Mouse (Mus musculus): ENCODE data around the gene Vps35l. TPM values are rescaled to one million over a fixed set of nuclear protein-coding genes. Genes with fewer than 3 reads are reported as not detected.

Gene Vps35l
- polyA plus RNA-seq, 1 experiment from 2014 or later, result 66.2 TPM

GRCm38 (mm10) chr7:118855877-118856304, 115.9 kb downstream of the Vps35l start, which contains the start of gene Knop1:
TSS of gene Knop1 (minus strand) at chr7:118856254.
- Histone ChIP-seq H3K4me3 (ENCODE audit: low read depth, low read length) (peak within 1 kb of the TSS; percentile 79), H3K9ac (ENCODE audit: low read length) (peak within 1 kb of the TSS; percentile 77), H3K4me1 (ENCODE audit: control insufficient read depth, insufficient read depth, low read length) (peaks cover 6% of the 10 kb centered on the region; the same call in 1 of the 2 replicates), H3K9me3 (ENCODE audit: control insufficient read depth, low read length) (no peaks in the 10 kb centered on the region), H3K27me3 (ENCODE audit: control insufficient read depth, insufficient read depth, low read length) (no peaks in the 10 kb centered on the region), H3K4me2 (ENCODE audit: low read depth, severe bottlenecking) (peak within 1 kb of the TSS; percentile 77), H3K36me3 (ENCODE audit: control insufficient read depth, insufficient read depth, low read length) (peaks cover 9% of the 10 kb centered on the region; the same call in 1 of the 2 replicates), H3K27ac (replicated peaks; ENCODE audit: low read depth, low read length) (no peak within 1 kb of the TSS)
- DNase-seq (ENCODE audit: low spot score), result no peak
- peak; percentile 67 for ATAC-seq (ENCODE audit: insufficient number of reproducible peaks, low FRiP score, low TSS enrichment, low read depth)
- WGBS, result under 1% methylated on average over 40 of the region's 46 CpGs

- Histone ChIP-seq H3K4me1 (ENCODE audit: control insufficient read depth, insufficient read depth, low read length) (peaks cover 6% of the 10 kb centered on the region; the same call in 1 of the 2 replicates), H3K4me2 (ENCODE audit: low read depth, severe bottlenecking) (no peak overlapping the region), H3K9ac (ENCODE audit: low read length) (no peak overlapping the region), H3K36me3 (ENCODE audit: control insufficient read depth, insufficient read depth, low read length) (no peaks in the 10 kb centered on the region; the same call in 1 of the 2 replicates), H3K9me3 (ENCODE audit: control insufficient read depth, low read length) (no peaks in the 10 kb centered on the region), H3K27me3 (ENCODE audit: control insufficient read depth, insufficient read depth, low read length) (no peaks in the 10 kb centered on the region), H3K27ac (replicated peaks; ENCODE audit: low read depth, low read length) (no peak overlapping the region), H3K4me3 (ENCODE audit: low read depth, low read length) (no peak overlapping the region)
- no peak for DNase-seq (ENCODE audit: low spot score)
- WGBS, result 83% methylated on average over 1 of the region's 1 CpGs
- ATAC-seq (ENCODE audit: insufficient number of reproducible peaks, low FRiP score, low TSS enrichment, low read depth), result no peak
Observed at GRCm38 (mm10) chr7:118858640-118859039, 118.6 kb downstream of the Vps35l start.

- no peak overlapping the region for H3K4me2 ChIP-seq (ENCODE audit: low read depth, severe bottlenecking)
- no peak overlapping the region for H3K9ac ChIP-seq (ENCODE audit: low read length)
- H3K27ac ChIP-seq (replicated peaks; ENCODE audit: low read depth, low read length), result no peak overlapping the region
- H3K36me3 ChIP-seq (ENCODE audit: control insufficient read depth, insufficient read depth, low read length), result no peaks in the 10 kb centered on the region
- no peaks in the 10 kb centered on the region for H3K27me3 ChIP-seq (ENCODE audit: control insufficient read depth, insufficient read depth, low read length)
- no peaks in the 10 kb centered on the region for H3K4me1 ChIP-seq (ENCODE audit: control insufficient read depth, insufficient read depth, low read length)
- DNase-seq (ENCODE audit: low spot score) (no peak), ATAC-seq (ENCODE audit: insufficient number of reproducible peaks, low FRiP score, low TSS enrichment, low read depth) (no peak)
- 82% methylated on average over 2 of the region's 2 CpGs for WGBS
- H3K9me3 ChIP-seq (ENCODE audit: control insufficient read depth, low read length), result no peaks in the 10 kb centered on the region
- no peak overlapping the region for H3K4me3 ChIP-seq (ENCODE audit: low read depth, low read length)
Observed at GRCm38 (mm10) chr7:118865362-118865761, 125.3 kb downstream of the Vps35l start.

GRCm38 (mm10) chr7:118879466-118880029, 139.5 kb downstream of the Vps35l start:
- Histone ChIP-seq H3K36me3 (ENCODE audit: control insufficient read depth, insufficient read depth, low read length) (no peaks in the 10 kb centered on the region), H3K9ac (ENCODE audit: low read length) (no peak overlapping the region), H3K4me1 (ENCODE audit: control insufficient read depth, insufficient read depth, low read length) (no peaks in the 10 kb centered on the region), H3K4me3 (ENCODE audit: low read depth, low read length) (no peak overlapping the region), H3K27ac (replicated peaks; ENCODE audit: low read depth, low read length) (no peak overlapping the region), H3K9me3 (ENCODE audit: control insufficient read depth, low read length) (no peaks in the 10 kb centered on the region), H3K4me2 (ENCODE audit: low read depth, severe bottlenecking) (no peak overlapping the region), H3K27me3 (ENCODE audit: control insufficient read depth, insufficient read depth, low read length) (no peaks in the 10 kb centered on the region)
- ATAC-seq (ENCODE audit: insufficient number of reproducible peaks, low FRiP score, low TSS enrichment, low read depth), result no peak
- DNase-seq (ENCODE audit: low spot score), result no peak
- WGBS, result 89% methylated on average over 3 of the region's 3 CpGs

DNA sequence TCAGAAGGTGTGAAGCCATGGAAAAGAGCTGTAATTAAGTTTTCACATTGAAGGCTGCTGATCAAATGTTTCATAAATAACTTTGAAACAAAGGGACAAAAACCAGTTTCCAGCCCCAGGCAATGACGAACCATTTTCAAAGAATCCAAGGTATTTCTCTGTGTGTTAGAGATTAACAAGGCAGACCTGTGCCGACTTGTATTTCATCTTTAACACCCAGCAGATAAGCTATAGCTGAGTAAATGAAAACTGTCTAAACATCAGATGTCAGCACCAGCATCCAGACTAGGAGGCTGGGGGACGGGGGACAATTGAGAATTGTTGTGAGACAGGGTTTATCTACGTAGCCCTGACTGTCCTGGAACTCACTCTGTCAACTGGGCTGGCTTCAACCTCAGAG, 143.9 kb downstream of the Vps35l start:
- DNase-seq (ENCODE audit: low spot score), result no peak
- whole genome bisulfite sequencing, result 79% methylated on average over 4 of the region's 4 CpGs
- no peaks in the 10 kb centered on the region for H3K9me3 ChIP-seq (ENCODE audit: control insufficient read depth, low read length)

GRCm38 (mm10) chr7:118884969-118885368, 144.9 kb downstream of the Vps35l start:
- ATAC-seq (ENCODE audit: insufficient number of reproducible peaks, low FRiP score, low TSS enrichment, low read depth), result no peak
- no peak overlapping the region for H3K27ac ChIP-seq (replicated peaks; ENCODE audit: low read depth, low read length)
- H3K27me3 ChIP-seq (ENCODE audit: control insufficient read depth, insufficient read depth, low read length), result no peaks in the 10 kb centered on the region
- H3K9me3 ChIP-seq (ENCODE audit: control insufficient read depth, low read length), result no peaks in the 10 kb centered on the region
- no peaks in the 10 kb centered on the region for H3K4me1 ChIP-seq (ENCODE audit: control insufficient read depth, insufficient read depth, low read length)
- no peak overlapping the region for H3K4me3 ChIP-seq (ENCODE audit: low read depth, low read length)
- WGBS, result 77% methylated on average over 4 of the region's 4 CpGs
- no peak for DNase-seq (ENCODE audit: low spot score)
- no peak overlapping the region for H3K9ac ChIP-seq (ENCODE audit: low read length)
- H3K4me2 ChIP-seq (ENCODE audit: low read depth, severe bottlenecking), result no peak overlapping the region
- no peaks in the 10 kb centered on the region for H3K36me3 ChIP-seq (ENCODE audit: control insufficient read depth, insufficient read depth, low read length)

More for the DNA sequence above, 143.9 kb downstream of the Vps35l start:
- no peaks in the 10 kb centered on the region for H3K4me1 ChIP-seq (ENCODE audit: control insufficient read depth, insufficient read depth, low read length)
- no peak overlapping the region for H3K27ac ChIP-seq (replicated peaks; ENCODE audit: low read depth, low read length)
- H3K4me2 ChIP-seq (ENCODE audit: low read depth, severe bottlenecking), result no peak overlapping the region
- H3K9ac ChIP-seq (ENCODE audit: low read length), result no peak overlapping the region
- no peaks in the 10 kb centered on the region for H3K27me3 ChIP-seq (ENCODE audit: control insufficient read depth, insufficient read depth, low read length)
- H3K36me3 ChIP-seq (ENCODE audit: control insufficient read depth, insufficient read depth, low read length), result no peaks in the 10 kb centered on the region
- no peak for ATAC-seq (ENCODE audit: insufficient number of reproducible peaks, low FRiP score, low TSS enrichment, low read depth)
- no peak overlapping the region for H3K4me3 ChIP-seq (ENCODE audit: low read depth, low read length)

GRCm38 (mm10) chr7:118887303-118888055, 147.5 kb downstream of the Vps35l start:
- WGBS, result 37% methylated on average over 6 of the region's 6 CpGs
- Histone ChIP-seq H3K4me2 (ENCODE audit: low read depth, severe bottlenecking) (no peak overlapping the region), H3K4me3 (ENCODE audit: low read depth, low read length) (no peak overlapping the region), H3K9ac (ENCODE audit: low read length) (no peak overlapping the region), H3K4me1 (ENCODE audit: control insufficient read depth, insufficient read depth, low read length) (no peaks in the 10 kb centered on the region), H3K27me3 (ENCODE audit: control insufficient read depth, insufficient read depth, low read length) (no peaks in the 10 kb centered on the region), H3K36me3 (ENCODE audit: control insufficient read depth, insufficient read depth, low read length) (no peaks in the 10 kb centered on the region), H3K27ac (replicated peaks; ENCODE audit: low read depth, low read length) (no peak overlapping the region), H3K9me3 (ENCODE audit: control insufficient read depth, low read length) (no peaks in the 10 kb centered on the region)
- DNase-seq (ENCODE audit: low spot score) (no peak), ATAC-seq (ENCODE audit: insufficient number of reproducible peaks, low FRiP score, low TSS enrichment, low read depth) (no peak)

- Histone ChIP-seq H3K4me1 (ENCODE audit: control insufficient read depth, insufficient read depth, low read length) (no peaks in the 10 kb centered on the region), H3K4me3 (ENCODE audit: low read depth, low read length) (no peak overlapping the region), H3K9me3 (ENCODE audit: control insufficient read depth, low read length) (no peaks in the 10 kb centered on the region), H3K4me2 (ENCODE audit: low read depth, severe bottlenecking) (no peak overlapping the region), H3K27me3 (ENCODE audit: control insufficient read depth, insufficient read depth, low read length) (no peaks in the 10 kb centered on the region), H3K27ac (replicated peaks; ENCODE audit: low read depth, low read length) (no peak overlapping the region), H3K9ac (ENCODE audit: low read length) (no peak overlapping the region), H3K36me3 (ENCODE audit: control insufficient read depth, insufficient read depth, low read length) (no peaks in the 10 kb centered on the region)
- no peak for DNase-seq (ENCODE audit: low spot score)
- WGBS, result 34% methylated on average over 3 of the region's 3 CpGs
- no peak for ATAC-seq (ENCODE audit: insufficient number of reproducible peaks, low FRiP score, low TSS enrichment, low read depth)
Observed at GRCm38 (mm10) chr7:118889046-118889680, 149.1 kb downstream of the Vps35l start.

All from limb, embryonic 11.5 days (tissue).